Mouse (Mus musculus) heart, adult 18-20 months (tissue): ENCODE measurements around the gene Fam49a. TPM values are rescaled to one million over a fixed set of nuclear protein-coding genes. Genes with fewer than 3 reads are reported as not detected.

ENCODE experiments used
- DNase-seq, 2 experiments: peaks; one replicate each; pipeline ENCODE4 v3.0.0; 2021 to 2022; ENCODE audit warnings: mixed read lengths in 1 of 2
- total RNA-seq, 2 experiments: library from RNA; stranded (reverse); gene quantifications; 2 replicates each; pipeline ENCODE4 v1.2.3; 2021

The Fam49a gene
- total RNA-seq, 2 experiments from 2014 or later = 11.2 to 12.2 TPM

DNA sequence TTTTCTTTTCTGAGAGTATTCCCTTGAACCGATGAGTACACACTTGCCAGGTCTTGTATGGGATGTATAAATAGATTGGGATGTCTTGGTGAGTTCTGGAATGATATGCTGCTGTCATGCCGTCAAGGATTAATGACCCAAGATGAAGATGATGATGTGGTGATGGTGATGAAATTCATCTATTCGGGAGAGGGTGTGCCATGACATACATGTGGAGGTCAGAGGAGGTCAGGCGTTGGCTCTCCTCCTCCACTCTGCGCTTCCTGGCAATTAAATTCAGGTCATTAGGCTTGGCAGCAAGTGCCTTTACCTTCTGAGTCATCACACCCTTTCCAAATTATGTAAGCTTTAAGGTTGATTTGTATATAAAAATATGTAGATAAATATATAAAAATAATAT, 95.0 kb downstream of the Fam49a start:
- no peak for DNase-seq

DNA sequence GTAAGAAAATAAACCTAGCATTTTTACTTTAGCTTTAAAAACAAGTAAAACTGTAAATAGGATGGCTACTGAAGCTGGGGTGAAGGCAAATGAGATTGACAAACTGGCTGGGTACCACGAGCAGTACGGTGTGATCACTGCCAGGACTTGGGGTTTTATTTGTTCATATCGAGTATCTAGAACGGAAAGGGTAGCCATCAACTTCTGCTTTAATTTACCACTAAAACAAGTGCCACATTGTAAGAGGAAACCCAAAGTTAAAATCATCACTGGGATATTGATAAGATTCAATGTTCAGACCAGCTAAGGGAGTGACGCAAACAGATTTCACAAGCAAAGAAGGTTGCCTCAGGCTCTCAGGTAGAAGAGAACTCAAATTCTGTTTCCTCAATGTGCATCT, 98.0 kb downstream of the Fam49a start:
- no peak for DNase-seq

DNA sequence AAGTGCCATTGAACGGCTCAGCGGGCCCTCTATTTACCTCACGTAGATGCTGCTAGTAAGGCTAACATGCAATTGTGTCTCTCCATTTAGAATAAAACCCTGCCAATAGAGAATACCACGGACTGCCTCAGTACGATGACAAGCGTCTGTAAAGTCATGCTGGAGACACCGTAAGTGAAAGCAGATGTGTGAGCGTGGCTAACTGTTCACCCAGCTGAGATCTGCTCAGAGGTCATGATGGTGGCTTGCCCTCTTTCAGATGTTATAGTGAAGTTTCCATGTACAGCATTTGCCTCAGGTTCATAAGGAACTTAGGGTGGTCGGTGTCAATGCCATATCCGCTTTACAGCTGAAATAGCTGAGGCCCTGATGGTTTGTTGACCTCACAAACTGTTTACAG, 100.4 kb downstream of the Fam49a start:
- no peak for DNase-seq

DNA sequence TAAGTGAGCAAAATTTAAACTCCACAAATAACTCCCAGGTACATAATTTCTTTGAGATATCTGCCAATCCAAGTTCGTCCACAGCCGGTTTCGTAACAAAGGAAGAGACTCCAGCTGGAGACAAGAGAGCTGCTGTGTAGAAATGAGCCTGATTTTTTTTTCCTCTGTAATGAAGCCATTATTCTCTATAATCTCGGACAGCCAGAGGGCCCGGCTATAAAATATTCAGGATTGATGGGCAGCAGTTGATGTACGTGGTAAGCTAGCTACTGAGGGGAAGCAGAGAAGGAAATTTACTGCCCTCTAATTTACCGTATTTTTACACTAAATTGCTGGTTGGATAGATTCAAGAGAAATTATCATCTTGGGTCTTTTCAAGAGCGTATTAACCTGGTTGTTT, 102.3 kb downstream of the Fam49a start:
- DNase-seq = no peak

DNA sequence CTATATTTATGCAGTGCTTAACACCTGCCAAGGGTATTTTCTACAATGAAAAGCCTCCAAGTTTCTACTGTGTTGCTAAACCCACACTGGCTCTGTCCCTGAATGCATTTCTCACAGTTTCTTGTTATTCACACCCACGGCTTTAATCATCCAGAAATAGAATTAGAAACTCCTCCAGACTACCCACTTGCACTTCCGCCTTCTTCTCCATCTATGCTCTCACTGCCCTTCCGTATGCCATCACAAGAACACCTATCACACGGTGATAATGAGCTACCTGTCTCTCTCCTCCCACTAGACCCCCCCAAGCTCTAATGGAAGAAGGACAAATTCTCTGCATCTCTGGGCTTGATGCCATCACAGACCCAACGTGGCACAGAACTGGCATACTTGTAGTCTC, 105.5 kb downstream of the Fam49a start:
- DNase-seq = no peak

DNA sequence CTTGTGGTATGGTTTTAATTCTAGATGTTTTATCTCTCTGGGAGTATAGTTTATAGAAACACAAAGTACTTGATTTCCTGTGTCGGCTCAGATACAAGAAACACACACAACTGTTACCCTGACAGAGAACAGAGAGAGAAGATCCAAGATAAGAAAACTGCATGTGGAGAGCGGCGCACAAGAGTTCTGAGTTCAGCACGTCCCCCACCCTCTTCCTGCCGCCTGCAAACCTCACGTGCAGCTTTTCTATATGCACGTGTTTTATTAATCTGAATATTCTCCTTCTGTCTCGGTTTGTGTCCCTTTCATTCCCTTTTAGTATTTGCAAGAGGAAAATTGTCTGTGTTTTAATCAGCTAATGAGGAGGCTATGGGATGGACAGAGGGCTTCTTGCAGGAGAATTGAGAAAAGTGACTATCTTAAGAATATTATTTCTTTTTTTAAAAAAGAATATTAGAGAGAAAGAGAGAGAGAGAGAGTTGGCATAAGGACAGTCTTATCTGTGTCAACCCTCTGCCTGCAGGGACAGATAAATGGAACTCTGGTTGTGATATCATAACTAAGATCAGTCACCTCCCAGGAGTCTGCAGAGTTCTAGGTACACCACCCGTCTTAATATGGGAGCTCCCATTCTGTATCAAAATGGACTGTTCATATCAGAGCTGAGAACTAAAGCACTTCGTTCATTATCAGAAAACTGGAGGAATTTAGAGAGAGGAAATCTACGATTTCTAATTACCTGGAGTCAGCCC, 111.3 kb downstream of the Fam49a start:
- DNase-seq = no peak

DNA sequence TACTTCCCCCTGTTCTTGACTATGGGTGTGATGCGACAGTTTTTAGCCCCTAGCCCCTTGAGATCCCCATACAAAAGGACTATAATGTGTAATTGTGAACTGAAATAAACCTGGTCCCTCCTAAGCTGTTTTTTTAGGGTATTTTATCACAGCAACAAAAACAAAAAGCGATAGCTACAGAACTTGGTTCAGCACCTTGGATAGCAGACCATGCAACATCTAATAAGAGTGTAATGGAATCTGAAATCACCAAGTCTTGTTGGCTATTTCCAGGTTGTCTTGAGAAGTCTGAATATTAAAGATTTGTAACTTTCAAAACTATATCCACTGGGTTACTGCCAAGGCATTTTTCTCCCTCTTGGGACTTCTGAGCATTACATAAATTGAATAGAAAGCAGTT, 117.1 kb downstream of the Fam49a start:
- no peak for DNase-seq

DNA sequence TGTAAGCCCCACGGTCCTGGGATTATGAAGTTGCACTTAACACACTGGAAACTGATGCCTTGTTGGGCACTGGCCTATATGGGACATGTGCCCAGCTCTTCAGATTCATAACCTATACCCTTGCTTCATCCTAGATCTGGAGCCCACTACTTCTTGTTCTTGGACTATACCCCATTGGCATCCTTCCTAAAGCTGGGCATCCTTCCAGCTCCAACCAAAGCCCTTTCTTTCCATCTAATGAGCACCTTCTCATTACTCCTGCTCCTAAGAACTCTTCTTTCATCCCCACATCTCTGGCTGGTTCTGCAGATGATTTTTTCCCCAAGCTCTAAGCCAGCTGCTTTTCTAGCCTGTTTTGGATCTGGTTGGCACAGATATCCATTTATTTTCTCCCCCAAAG, 127.3 kb downstream of the Fam49a start:
- DNase-seq = no peak

DNA sequence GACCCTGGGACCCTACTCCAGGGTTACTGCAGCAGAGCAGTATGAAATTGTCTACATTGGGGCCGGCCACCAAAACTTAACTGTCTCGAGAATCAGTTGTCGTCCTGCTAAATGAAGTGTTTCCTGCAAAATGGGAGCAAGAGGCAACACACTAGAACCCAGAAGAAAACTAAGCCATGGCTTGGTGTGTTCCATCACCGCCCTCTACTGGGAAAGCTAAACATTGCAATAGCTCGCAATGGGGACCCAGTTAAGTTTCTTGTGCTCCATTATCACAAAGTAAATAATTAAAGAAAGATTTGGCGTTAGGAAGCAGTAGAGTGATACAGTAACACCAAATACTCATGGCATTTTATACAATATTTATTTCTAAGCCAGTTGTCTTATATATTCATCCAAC, 134.3 kb downstream of the Fam49a start:
- peak; percentile 38 to 62 for DNase-seq

DNA sequence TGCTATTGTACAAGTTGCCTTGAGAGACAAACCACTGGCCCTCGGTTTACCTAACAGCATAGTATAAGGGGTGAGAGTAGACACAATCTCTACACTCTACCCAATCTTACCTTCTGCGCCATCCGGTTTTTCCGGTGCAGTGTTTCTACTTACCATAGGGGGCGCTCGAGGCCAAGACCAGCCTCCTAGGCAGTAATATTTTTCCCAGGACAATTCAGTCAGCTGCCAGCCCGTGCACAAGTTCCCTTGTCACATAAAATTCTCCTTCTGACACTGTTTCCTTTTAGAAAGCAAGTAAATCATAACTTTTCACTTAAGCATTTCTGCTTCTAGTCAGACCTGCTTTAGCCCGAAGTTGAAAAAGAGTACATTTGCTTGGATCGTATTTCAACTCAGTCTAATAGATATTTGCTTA, 139.1 kb downstream of the Fam49a start:
- peak; percentile 70 to 82 for DNase-seq

DNA sequence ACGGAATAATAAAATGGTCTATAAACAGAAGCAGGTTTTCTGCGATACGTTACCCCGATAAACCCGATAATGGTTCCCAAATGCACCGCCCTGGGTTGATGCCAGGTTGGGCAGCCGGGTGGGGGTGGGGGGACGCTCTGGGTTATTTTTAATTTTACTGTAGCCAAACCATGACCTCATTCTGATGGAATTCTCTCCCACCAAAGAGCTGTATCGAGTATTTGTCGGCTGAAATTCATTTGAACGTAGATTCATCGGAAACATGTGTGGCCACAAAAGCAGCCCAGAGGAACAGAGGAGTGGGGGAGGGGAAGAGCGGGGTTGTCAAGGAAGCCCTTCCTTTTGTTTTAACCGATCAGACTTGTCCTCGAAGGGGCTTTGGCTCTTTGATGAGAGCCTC, 139.6 kb downstream of the Fam49a start:
- DNase-seq = peak in 1 of 2 experiments; percentile 45

DNA sequence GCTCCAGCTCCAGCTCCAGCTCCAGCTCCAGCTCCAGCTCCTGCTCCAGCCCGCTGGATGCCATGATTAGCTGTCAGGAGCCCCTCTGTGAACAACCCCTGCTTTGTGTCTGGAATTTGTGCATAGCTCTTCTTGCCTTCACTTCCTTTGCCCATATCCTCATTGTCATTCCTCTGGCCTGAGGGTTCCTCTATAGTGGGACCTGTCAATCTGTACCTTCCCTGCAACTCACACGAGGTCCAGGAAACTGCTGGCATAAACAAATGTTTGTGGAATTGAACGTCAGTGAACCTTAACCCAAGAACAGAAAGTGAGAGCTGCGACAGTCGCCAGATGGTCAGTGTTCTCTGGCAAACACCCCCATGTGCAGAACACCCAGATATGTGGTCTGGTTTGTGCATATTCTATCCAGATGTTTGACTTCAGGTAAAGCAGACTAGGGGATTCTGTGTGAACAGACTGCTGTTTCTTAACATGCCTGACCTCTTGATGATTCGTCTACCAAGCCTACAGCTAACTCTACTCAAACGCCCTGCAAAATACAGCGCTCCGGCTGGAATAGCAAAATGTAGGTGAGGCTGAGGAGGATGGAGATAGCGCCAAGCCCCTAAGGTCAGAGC, 143.7 kb downstream of the Fam49a start:
- DNase-seq = no peak

DNA sequence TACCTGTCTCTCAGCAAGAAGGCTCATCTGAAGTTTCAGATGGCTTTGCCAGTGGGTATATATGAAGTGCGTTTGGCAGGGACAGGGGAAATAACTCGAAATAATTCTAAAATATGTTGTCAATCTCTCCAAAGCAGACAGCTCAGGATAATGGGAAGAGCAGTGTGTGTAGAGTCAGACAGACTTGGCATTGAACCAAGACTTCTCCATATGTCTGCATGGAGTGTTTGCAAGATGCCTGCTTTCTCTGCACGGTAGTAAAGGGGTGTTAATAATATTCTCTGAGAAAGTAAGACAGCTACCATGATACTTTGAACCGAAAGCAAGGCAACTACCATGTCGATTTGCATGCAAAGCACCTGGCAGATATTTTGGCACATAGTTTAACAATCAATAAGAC, 147.1 kb downstream of the Fam49a start:
- DNase-seq = no peak

DNA sequence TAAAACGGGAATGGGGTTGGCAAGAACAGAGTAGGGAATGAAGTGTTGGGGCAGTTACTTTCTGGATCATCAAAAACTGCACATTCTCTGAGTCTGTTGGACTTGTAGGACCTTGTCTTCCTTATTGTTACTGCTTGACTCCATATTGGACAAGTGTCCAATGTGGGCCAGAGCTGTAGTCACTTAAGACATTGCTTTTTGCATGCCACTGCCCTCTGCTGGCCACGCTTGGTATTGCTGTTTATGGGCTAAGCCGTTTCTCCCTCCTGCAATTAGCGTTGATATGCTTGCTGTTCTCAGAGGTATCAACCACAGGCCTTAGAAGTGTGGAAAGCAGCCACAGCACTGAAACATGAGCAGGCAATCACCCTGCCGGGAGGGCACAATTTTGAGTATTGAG, 150.7 kb downstream of the Fam49a start:
- DNase-seq = peak; percentile 69 to 94

DNA sequence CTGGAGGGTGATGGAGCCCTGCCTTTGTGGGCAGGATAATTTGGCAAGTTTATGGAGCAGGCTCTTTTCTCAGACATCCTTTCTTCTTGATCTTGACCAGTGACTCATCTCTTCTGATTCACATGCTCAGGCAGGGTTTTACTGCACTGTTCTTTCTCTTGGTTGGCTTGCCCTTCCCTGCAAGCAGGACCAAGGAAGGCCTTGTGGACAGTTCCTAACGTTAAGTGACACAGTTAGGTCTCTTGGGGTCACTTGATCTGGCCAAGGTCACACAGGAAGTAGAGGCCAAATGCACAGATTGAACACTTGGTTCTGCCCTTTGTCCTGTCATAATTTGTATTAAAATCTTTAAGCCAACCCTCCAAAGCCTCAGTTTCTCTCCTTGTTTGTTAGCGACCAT, 158.5 kb downstream of the Fam49a start:
- no peak for DNase-seq

DNA sequence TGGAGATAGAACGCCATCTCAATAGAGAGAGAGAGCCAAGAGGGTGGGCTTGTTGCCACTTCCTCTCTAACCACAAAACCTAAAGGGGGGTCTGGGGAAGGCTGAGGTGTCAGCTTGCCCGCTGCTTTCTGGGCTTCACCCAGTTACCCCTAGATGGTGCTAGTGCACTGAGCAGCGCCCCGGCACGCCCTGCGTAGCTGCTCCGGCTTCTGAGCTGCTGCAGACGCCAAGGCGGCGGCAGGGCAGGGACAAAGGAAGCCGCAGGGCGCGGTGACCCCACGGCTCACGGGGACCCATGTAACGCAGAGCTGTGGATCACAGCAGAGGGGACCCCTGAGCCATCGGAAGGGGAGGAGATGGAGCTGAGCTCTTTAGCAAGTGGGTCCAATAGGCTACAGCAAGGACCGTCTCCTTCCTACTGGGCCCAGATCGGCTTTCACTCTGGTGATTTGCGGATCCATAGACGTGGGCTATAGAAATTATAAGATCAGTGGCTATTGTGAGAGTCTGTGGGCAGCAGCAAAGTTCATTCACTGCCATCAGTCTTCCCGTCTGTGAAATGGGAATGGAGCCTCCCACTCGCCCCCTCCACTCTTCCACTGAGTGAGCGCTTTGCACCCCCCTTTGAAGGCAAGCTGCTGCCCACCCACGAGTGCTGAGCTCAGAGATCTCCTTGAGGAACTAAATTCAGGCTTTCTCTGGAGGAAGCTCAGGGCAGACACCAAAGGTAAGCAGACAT, 159.1 kb downstream of the Fam49a start:
- peak; percentile 82 to 85 for DNase-seq

DNA sequence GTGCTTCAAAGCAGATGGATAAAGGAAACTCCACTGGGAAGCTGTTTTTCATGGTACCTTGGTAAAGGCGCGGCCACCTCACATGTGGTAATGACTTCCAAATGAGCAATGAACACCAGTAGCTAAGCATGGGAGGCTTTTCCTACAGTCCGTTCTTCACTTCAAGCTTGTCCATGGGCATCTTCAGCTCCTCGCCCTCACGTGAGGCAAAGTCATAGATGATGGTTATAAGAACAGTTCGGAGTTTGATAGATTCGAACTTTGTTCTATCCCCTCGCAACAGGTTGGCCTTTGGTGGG, 159.6 kb downstream of the Fam49a start:
- no peak for DNase-seq

DNA sequence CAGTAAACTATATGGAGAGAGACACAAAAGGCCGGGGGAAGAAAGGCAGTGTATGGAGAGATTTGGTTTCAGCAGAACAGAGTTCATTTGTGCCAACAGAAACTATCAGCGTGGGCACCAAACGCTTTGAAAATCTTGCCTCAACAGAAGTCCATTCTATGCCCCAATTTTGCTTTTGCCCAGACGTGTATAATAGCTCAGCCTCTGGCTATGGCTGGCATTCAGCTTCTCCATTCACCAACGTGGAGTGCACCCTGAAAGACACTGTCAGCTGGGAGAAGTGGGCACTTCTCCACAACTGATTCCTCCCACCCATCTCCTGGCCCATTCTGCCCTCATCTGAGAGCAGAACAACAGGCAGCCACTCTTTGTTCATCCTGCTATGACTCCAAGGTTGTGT, 163.2 kb downstream of the Fam49a start:
- DNase-seq = no peak

DNA sequence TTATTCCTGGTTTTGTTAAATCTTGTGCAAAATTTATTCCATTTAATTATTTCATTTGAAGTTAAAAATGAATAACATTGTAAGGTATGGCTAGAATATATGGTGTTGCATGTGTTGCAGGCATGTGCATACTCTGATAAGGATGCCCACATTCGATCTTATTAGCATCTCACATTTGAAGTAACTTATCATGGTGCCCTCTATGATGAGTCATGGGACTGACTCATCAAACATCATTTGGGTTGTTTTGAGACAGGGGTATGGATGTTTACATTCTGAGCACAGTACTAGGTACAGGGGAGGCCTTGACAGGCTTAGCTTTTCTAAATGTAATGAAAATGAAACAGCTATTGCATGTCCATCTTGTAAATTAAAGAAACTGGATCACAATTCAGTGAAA, 165.3 kb downstream of the Fam49a start:
- no peak for DNase-seq

DNA sequence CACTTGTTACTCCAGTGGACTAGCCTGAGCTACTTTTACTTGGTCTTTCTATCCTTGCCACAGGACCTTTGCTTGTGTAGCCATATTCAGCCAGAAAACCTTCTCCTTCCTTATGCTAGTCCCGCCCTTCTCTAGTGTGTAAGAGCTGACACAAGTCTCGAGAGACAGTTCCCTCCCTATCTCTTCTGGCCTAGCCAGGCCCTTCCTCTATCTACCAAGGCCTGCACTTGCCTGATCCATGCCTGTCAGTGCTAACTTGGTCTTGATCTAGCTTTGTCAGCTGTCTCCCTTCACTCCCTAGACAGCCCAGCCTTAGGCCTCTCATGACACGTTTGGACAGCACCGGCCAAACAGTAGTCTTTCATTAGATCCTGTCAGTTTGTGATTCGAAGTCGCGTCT, 166.9 kb downstream of the Fam49a start:
- no peak for DNase-seq
